Mouse (Mus musculus): ENCODE results near the gene Serpinb8.

Serpinb8 gene

DNA sequence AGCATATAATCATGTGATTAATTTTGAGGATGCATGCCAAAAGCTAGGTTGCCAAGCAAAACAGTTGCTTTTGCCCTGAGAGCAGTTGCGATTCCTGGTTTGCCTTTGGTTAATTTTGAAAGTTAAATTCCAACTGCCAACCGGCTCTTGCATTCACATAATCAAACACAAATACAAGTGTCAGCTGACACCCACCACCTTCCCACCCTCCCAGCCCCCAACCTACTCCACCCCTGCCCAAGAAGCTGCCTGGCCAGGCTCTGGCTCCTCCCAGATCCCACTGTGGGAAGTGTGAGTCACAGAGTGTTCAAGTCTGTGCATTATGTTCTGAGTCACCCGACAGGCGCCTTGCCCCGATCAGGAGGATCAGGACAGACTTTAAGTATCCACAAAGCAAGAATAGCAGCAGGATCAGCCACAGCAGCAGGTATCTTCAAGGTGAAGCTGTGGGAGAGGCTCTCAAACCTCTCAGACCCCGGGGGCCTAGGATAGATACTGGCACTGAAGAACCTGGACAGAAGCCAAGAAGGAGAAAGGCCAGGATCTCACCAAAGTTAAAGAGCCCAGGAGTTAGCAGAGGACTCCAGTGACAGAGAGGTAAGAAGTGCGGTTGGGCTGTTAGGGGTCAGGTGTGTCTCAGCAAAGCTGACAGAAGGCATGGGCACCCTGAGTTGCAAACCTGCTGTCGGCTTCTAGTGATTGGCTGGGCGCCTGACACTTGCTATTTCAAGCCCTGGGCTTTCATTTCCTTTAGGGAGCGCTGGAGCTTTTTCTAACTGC lies at the start of gene Serpinb8:
Gene Serpinb8, plus strand, starts transcription at position 316 of the 780 bp plus-strand sequence.
- DNase-seq = peak; percentile 94 to 97

DNA sequence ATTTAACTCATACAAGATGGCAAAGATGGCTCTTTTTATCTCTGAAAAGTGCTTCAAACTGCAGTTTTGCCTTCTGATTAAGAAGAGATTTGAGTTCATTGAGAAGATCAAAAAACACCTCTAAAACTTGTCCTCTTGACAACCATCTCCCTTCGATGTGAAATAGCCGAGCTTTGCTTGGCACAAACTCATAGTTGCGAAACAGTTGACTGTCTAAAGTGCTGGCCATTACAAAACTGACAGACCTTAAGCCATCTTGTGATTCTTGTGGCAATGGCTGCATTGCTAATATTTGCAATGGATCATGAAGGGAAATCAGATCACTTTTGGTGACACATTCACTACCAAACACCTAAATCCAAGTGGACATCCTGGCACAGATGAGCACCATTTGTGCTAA lies 30.3 kb upstream of the Serpinb8 start:
- DNase-seq = no peak

DNA sequence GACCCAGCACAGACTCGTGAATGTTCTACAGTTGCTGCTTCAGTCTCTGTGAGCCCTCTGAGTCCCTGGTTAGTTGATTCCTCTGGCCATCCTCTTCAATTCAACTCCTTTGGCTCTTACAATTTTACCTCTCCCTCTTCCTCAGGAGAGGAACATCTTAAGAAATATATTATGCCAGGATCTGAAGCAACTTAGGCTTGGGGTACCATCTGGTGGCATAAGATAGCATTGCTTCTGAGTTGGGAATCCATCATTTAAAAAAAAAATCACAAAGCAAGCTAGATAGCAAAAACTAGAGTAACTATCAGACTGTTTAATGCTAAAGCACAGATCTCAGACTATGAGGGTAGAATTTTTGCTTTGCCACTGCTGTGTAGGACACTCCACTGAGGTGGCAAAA lies 27.7 kb upstream of the Serpinb8 start:
- DNase-seq = no peak

DNA sequence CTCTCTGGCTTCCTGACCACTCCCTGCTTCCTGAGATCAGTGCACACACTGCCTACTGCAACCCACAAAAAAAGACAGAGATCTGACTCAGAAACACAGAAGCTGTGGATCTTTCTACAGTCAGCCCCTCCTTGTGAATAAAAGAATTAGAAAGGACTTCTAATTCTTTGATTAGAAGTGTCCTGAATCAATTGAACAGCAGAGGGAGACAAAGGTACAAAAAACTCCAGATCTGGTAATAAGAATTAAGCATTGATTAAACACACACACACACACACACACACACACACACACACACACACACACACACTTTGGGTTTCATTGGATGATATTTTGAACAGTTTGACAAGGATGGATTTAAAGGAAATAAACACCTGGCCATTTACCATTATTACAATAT lies 24.2 kb upstream of the Serpinb8 start:
- DNase-seq = no peak

DNA sequence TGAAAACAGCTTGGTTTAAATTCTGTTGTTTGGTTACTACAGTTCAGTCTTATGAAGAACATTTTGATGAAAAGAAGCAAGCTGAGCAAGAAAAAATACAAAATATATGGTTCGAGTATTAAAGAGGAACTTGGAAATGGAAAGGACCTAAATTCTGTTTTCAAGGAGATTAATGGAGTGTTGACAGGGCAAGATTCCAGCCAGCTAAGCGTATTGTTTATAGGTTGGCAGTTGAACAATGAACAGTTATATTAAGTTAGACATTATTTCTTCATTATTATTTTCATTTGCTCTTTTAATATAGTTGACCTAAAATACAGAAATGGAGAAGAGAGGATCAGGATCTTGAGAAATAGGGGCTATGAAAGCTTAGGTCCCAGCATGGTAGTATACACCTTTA lies 13.7 kb upstream of the Serpinb8 start:
- DNase-seq = no peak

DNA sequence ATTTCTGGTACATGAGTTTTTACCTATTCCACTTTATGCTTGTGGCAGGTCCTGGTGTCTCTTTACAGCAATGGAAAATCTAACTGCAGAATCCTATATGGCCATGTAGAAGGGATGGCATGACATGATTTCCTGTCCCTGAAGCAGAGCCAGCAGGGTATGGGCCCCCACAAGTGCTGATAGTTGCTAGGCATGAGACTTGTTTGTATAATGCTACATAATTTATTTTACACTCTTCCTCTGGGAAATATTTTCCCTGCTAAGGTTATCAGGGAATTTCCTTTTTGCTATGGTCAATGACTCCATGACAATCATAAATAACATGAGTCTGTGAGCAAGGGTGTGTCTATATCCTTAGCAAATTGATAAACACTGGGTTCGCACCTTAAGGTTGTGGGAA lies 12.3 kb upstream of the Serpinb8 start:
- no peak for DNase-seq

DNA sequence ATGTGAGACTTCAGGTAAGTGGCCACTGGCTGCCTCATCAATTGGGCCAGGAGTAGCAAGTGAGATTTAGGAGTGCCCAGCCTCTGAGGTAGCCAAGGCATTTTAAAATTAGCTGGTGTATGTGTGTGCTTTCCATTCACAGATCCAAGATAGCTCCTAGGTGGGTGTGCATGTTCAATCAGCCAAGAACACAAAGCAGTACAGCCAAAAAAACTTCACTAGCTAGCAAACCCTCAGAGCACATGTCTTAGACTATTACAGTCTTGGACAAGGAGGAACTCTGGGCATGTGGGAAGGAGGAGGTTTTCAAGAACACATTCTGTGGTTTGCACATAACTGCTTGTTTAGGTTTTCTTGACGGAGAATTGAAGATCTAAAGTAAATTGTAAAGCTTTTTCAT lies 8.6 kb upstream of the Serpinb8 start:
- DNase-seq = no peak

DNA sequence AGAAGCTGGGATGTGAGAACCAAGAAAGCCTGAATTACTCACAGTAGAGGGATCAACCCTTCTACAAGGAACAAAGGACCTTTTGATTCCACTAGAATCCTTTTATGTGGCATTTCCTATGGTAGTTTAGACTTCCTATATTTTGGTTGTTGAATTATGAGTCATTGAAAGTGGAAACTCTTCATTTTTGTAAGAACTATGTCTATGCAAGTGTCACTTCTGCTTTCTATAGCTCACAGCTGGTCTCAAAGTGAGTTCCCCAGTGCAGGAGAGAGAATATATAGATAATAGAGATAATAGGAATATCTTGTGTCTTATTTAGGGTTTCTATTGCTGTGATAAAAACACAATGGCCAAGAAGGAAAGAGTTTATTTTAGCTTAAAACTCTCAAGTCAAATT lies 6.9 kb upstream of the Serpinb8 start:
- DNase-seq = no peak

DNA sequence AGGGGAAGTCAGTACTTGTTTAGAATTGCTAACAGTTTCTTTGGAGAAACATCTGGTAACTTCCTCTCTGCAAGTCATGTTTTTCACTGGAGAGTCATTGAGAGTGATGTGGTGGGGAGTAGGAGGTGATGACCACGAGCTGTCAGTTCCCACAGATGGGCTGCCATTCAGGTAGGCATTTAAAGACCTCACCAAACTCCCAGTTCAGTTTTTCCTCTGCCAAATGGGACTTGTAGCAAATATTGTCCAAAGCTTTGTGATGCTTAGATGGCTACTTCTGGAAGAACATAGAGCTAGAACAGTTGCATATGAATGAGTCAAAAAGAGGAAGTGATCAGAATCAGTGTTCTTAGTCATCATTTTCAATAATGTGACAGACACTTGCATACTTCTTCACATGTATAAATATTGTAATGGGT lies 5.8 kb upstream of the Serpinb8 start:
- no peak for DNase-seq

DNA sequence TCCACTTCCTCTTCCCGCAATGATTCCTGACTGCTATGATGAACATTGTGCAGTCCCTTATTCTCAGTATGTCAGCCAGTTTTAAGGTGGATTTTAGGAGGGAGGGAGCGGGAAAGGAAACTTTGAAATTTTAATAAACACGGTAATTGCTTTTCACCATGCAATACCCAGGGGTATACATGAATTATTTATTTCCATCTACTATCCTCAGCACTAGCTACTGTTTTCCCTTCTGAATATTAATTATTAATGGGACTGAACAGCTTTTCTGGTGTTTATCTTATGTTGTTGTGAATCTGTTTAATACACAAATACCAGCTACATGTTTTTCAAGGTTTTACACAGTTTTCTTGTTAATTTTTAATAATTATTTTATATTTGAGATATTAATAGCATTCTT lies 4.9 kb upstream of the Serpinb8 start:
- no peak for DNase-seq

DNA sequence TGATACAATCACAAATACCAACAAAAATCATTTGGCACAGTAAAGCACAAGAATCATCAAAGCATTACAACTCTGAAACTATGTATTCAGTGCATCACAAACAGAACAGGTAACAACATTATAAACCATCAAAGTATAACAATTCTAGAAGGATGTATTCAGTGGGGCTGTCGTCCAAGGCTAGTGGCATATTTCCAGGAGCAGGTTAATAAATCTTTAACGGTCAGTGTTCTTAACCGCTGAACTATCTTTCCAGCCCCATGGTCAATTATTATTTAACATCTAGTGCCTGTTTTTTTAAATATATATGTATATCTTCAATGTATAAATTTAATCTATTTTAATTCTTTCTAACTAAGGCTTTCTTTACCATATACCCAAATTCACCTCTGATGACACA lies 3.6 kb upstream of the Serpinb8 start:
- DNase-seq = no peak

DNA sequence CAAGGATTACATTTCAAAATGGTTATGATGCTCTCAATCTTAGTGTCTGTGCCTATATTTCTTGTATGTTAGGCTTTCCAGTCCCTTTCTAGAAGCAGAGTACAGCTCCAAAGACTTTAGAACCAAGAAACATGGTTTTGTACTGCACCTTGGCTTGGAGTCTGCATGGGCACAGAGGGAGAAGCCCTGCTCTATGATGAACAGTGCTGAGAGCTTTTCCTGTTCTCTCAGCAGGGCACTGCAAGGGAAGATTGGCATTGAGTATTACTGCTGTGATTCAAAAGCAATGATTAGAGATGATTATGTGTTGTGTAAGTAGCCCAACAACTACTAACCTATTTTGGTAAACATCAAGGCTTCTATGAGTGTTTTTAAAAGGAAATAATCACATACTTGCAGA lies 1.6 kb upstream of the Serpinb8 start:
- peak; percentile 55 to 60 for DNase-seq

DNA sequence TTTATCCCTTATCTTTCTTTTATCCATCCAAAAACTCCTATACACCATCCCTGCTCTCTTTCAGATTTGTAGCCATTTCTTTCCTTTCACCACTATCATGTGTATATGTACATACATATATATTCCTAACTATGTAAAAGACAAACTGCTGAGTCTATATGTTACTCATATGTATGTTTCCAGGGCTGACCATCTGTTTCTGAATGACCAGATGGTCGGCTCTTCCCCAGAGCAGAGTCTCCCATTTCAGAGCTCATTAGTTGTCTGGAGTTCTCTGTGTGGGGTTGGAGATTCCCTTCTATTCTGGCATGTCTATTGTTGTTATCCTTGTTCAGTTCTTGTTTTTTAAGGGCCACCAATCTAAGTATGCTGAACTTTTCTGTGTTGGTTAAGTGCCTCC lies 1.2 kb upstream of the Serpinb8 start:
- peak; percentile 58 to 61 for DNase-seq

DNA sequence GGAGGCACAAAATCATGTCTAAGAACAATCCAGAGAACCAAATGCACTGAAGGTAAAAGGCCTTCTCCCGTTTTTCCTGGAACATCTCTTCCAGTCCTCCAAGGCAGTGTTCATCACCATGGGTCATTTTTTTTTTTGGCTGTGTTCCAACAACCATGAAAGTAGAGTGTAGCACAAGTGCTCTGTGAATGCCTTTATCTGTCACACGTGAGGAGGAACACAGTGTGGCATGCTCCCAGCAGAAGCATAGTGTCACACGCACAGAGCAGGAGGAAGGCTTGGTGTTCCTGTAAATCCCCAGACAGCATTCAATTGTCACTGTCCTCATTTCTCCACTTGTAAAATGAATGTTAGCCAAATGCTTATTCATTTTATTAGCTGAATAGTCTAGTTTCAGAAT lies 2.8 kb downstream of the Serpinb8 start:
- peak in 1 of 2 experiments; percentile 38 for DNase-seq

DNA sequence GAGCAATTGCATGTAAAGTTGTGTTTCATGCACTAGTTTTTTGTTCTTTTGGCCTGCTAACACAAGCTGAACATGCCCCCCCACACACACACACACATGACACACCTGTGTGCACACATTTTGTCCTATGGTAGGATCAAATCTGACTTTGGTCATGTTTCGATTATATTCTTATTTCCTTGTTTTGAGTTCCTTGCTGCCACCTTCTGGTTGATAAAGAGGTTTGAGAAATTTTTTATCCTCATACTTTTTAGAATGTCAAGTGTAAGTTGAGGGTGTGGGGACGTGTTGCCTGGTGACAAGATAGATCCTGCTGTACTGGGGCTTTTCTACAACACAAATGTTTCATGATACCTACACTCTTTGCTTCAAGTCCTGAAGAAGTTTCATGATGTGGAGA lies 3.7 kb downstream of the Serpinb8 start:
- DNase-seq = no peak

DNA sequence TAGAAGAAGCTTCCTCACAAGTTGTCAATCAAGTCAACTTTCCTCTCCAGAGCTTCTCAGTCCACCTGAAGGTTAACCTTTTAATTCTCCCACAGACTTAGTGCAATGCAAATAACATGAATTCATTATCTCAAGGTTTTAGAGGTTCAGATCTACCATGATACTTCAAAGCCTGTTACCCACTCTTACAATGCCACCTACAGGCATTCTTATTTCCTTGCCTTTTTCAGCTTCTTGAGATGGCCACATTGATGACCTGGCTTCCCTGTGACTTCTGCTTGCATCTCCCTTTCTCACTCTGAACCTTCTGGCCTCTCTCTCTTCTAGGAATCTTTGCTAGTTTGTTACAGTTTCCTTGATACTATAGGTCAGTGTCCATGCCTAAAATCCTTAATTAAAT lies 7.1 kb downstream of the Serpinb8 start:
- DNase-seq = no peak

DNA sequence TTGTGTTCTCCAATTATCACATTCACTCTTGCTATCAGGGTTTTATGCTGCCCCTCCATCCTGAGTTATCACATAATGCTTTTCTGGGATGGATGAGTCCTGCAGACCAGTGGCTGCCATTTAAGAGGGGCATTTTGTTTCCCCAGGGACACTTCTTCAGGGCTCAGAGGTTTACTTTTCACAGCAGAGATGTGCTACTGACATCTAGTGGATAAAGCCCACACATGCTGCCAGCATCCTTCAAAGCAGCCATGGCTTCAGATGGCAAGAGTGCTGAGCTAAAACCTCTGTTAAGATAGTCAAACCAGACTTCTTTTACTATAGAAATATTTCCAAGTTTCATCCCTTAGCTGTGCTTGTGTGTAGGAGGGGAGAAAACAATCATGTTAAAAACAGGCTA lies 8.7 kb downstream of the Serpinb8 start:
- DNase-seq = peak; percentile 36 to 57

DNA sequence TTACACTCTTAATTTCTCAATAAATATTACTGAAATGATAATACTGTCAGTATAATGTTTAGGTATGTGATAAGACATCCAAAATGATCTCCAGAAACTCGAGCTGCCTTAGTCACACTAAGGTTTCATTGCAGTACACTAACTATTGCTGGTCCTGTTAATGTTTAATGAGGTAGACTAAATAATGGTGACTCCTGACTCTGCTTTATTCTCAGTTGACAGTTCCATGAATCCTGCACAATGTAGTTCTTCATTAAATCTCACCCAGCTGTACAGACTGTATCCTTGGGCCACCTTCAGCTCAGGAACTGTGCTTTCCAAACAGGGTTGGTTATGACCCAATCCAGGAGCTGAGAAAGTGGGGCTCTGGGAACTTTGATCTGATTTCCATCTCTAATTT lies 19.1 kb downstream of the Serpinb8 start:
- no peak for DNase-seq

DNA sequence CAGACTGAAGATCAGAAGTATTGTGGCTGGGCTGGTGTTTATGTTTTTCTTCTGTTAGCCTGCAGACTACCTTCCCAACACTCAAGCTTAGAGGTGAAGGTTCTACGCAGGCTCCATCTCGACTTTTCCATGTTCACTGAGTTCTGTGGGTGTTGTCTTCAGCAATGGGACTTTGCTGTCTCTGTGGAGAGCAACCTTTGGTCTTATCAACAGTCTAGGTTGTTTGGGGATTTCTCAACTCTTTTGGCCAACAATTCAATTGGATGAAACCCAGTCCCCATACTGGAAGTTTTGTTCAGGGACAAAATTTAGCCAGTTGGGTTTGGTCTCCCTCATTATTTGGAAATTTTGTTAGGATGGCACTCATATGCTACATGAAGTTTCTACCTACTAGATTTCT lies 24.3 kb downstream of the Serpinb8 start:
- no peak for DNase-seq

DNA sequence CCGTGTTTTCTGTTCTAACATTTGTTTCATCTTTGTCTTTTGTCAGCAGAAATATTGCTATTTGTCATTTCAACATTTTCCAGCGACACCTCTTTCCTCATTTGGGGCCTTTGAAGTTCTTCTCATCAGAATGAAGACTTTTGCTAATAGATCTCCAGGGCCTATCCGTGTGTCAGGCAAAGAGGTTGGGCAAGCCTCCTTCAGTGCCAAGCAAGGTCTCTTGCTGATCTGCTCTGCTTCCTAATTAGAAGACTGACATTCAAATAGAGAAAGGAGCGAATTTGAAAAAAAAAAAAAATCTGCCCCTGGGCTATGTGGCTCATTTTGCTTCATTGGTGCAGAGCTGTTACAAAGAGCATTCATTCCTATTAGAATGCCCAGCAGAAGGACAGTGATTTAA lies 32.2 kb downstream of the Serpinb8 start:
- DNase-seq = no peak

DNA sequence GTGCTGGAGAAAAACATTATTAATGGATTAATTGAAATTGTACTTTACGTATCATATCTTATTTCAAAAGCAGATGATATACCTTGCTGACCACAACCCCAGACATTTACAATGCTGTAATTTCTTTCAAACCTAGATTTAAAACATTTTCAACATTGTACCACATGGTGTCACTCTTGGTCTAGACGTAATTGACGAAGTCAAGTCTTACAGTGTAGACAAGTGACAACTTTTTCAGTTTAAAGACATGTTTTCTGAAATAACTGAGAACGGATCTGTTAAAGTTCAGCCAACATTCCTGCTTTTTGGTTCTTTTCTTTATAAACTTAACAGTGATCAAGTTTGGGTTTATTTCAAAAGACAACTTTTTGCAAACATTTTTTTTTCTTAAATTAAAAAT lies 46.1 kb downstream of the Serpinb8 start:
- DNase-seq = no peak

DNA sequence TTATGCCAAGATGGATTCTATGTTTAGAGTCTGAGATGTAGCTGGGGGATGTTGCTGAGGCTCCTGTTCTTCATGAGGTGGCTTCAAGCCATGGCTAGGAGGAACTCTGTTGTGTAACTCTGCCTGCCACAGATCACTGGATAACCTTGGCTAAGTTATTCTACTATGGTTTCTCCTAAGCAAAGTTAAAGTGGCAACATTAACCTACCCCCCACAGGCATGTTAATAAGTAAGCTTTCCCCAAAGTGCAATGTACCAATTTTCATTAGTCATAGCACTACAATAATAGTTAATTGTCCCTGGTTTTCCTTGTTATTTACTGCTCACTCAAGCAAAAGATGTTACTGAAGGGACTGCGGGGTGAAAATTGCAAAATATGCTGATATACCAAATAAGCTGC lies 48.2 kb downstream of the Serpinb8 start:
- DNase-seq = no peak

DNA sequence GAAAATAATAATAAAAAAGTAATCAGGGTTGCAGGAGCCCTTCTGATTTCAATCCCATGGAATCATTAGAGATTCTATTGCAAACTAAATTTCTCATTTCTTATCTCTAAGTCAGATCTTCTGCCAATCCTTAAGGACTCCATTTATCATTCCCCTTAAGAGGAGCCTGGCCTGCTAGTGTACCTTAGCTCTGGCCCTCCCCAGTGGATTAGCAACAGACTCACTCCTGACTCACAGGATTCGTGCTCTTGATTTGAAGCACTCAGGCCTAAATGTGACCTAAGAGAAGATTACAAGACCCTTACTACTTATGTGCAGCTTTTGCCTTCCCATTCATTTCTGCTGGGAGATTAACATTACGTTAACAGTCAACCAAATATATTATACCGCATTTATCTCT lies 48.7 kb downstream of the Serpinb8 start:
- no peak for DNase-seq

DNA sequence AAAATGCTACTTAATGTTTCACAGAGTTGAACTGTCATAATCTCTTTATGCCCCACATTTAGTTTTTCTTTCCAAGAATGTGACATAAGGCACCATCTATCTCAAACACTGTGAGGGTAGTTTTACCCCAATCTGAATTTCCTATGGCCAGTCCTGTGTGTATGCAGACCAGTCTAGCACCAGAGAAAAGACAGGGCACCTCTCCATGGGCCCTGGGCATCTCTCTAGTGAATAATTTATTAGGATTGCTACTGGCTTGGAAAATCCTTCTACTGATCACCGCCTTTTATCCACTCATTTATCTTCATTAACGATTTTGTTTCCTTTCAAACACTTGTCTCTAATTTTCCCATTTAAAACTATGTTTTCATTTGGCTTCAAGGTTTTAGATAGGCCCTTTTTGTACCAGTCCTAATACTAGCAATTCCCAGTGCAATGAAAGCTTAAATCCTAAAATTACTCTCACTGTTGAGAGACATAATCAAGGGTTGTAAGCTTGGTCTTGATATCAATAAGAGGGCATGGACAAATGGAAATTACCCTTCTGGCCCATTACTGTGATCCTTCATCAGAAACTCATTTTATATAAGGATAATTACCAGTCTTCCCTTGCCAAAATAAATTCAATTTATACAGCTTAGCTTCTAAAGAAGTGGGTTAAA lies 52.8 kb downstream of the Serpinb8 start:
- DNase-seq = no peak

DNA sequence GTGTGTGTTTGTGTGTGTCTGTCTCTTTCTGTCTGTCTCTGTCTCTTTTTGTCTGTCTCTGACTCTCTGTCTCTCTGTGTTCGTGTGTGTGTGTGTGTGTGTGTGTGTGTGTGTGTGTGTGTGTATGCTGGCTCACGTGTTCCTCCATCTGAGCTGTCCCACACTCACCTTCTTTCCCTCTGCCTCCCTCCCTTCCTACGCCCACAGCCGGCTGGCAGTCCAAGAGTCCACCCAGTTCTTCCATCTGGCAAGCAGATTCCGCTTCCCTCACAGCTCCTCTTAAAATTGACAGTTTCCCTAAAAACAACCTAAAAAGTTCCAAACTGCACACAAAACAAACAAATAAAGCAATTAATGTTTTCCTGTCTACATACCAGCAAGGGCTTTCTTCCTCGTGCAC lies 55.3 kb downstream of the Serpinb8 start:
- DNase-seq = peak in 1 of 2 experiments; percentile 2

Data from cerebellum, postnatal 36 days (tissue).